Mouse (Mus musculus) megakaryocyte, embryonic 14.5 days (primary cell): Measurements from ENCODE around the gene Filip1l.

ENCODE experiments used
- FLI1 ChIP-seq: IDR thresholded peaks from 2 replicates; pipeline ENCODE4 v1.6.1; 2012; ENCODE audit warnings: low read length, inconsistent platforms, mixed read lengths
- GATA1 ChIP-seq: IDR thresholded peaks from 3 replicates; pipeline ENCODE4 v1.6.1; 2012; ENCODE audit warnings: mixed read lengths, low read length, inconsistent platforms, borderline replicate concordance

GRCm38 (mm10) chr16:57317127-57317526, 35.8 kb upstream of the Filip1l start:
- TF ChIP-seq GATA1 (no peak), FLI1 (no peak)
